18 mouse cellular contexts compared by ENCODE assay signal in genomic region chrX:80932695-80933094, GRCm38 (mm10).
DNase-seq lines count a peak whose midpoint lies in the region; ATAC-seq and TF ChIP-seq lines count a peak whose summit lies in the region.
"Had no signal": no experiment of that assay in that cellular context is flagged by ENCODE, and none has a peak within 500 bp of the region (broad histone marks: within the 10 kb centered on the region; RNA-seq: fewer than 3 reads in every experiment).

No protein-coding gene starts in this region.

- H3K4me2 ChIP-seq in myocyte (ENCODE audit: low read depth): no peak overlapping the region
- no peak overlapping the region for H3K4me2 ChIP-seq in hindbrain, postnatal 0 days (ENCODE audit: low read depth, low read length)

- no peak overlapping the region for H3K4me3 ChIP-seq in myocyte
- no peak overlapping the region for H3K4me3 ChIP-seq in hindbrain, postnatal 0 days (ENCODE audit: low read length)

- no peak for TF ChIP-seq CTCF in hindbrain, postnatal 0 days (IDR thresholded peaks at IDR 0.05; ENCODE audit: low read depth)

- no peak overlapping the region for H3K27ac ChIP-seq in hindbrain, postnatal 0 days

- H3K79me2 ChIP-seq in myocyte (ENCODE audit: control insufficient read depth, insufficient read depth): no peaks in the 10 kb centered on the region

- no peaks in the 10 kb centered on the region for H3K36me3 ChIP-seq in myocyte (ENCODE audit: control insufficient read depth, insufficient read depth)
- no peaks in the 10 kb centered on the region for H3K36me3 ChIP-seq in hindbrain, postnatal 0 days (ENCODE audit: insufficient read depth, low read length)
- H3K36me3 ChIP-seq: G1E had no signal

- no peak overlapping the region for H3ac ChIP-seq in myocyte (ENCODE audit: control insufficient read depth, insufficient read length)

- no peaks in the 10 kb centered on the region for H3K4me1 ChIP-seq in hindbrain, postnatal 0 days (ENCODE audit: insufficient read depth, low read length)

- TF ChIP-seq POLR2A in myocyte (IDR thresholded peaks at IDR 0.05; ENCODE audit: insufficient read length, low read depth): no peak

- H3K27me3 ChIP-seq in myocyte (ENCODE audit: control insufficient read depth, insufficient read depth, insufficient read length): no peaks in the 10 kb centered on the region
- H3K27me3 ChIP-seq in hindbrain, postnatal 0 days (ENCODE audit: insufficient read depth, low read length): no peaks in the 10 kb centered on the region
- H3K27me3 ChIP-seq: CH12.LX had no signal

- WGBS in hindbrain, postnatal 0 days: 63% methylated on average over 1 of the region's 1 CpGs

- no peaks in the 10 kb centered on the region for H3K9me3 ChIP-seq in hindbrain, postnatal 0 days (ENCODE audit: low read length)
- H3K9me3 ChIP-seq: G1E had no signal

- no peak for ATAC-seq in hindbrain, postnatal 0 days
- ATAC-seq: activated CD4-positive, CD25-positive, alpha-beta regulatory T cell, adult 4 months; CD4-positive, CD25-positive, alpha-beta regulatory T cell, adult 4 months; Patski had no signal

- no peak for DNase-seq in hindbrain, postnatal 0 days (ENCODE audit: low spot score)
- DNase-seq: adrenal gland, adult 2 months; adrenal gland, adult 8-10 months; adrenal gland, postnatal 10 days; adrenal gland, postnatal 14 days; adrenal gland, postnatal 25 days; adrenal gland, postnatal 36 days; B cell, adult 2 months; cerebellum, adult 11 months; cerebellum, adult 11-12 months; cerebellum, adult 18-20 months; cerebellum, adult 2 months had no signal

- H3K9ac ChIP-seq in hindbrain, postnatal 0 days (replicated peaks; ENCODE audit: low read length): no peak overlapping the region

TF ChIP-seq in myocyte, 11 proteins besides CTCF, POLR2A, EP300 and RAD21:
- TF ChIP-seq CEBPB (IDR thresholded peaks at IDR 0.05; ENCODE audit: insufficient read depth, poor library complexity, severe bottlenecking) (no peak), MYOG (IDR thresholded peaks at IDR 0.05; ENCODE audit: control insufficient read depth in 1 of 3, insufficient read depth in 1 of 3, insufficient read length in 2 of 3, low read depth in 2 of 3) (peak in 1 of 3 experiments; percentile 47), E2F4 (IDR thresholded peaks at IDR 0.05; ENCODE audit: insufficient read depth) (no peak), MYOD1 (IDR thresholded peaks at IDR 0.05; ENCODE audit: control insufficient read depth in 1 of 3, insufficient read length in 2 of 3, low read depth in 2 of 3) (peak in 2 of 3 experiments; percentile 9 to 52), POLR2AphosphoS2 (IDR thresholded peaks at IDR 0.05; ENCODE audit: insufficient read length, low read depth) (no peak), MAX (IDR thresholded peaks at IDR 0.05; ENCODE audit: low read depth) (no peak), USF1 (IDR thresholded peaks at IDR 0.05; ENCODE audit: low read depth) (no peak), TCF12 (IDR thresholded peaks at IDR 0.05; ENCODE audit: insufficient read depth, poor library complexity, severe bottlenecking) (peak; percentile 53), REST (IDR thresholded peaks at IDR 0.05; ENCODE audit: insufficient read depth, insufficient read length) (no peak), TCF3 (IDR thresholded peaks at IDR 0.05; ENCODE audit: insufficient read length, low read depth) (no peak), SRF (IDR thresholded peaks at IDR 0.05; ENCODE audit: control insufficient read depth, insufficient read length, low read depth) (no peak)
